Mouse (Mus musculus): ENCODE measurements around the gene Arid1b. TPM values are rescaled to one million over a fixed set of nuclear protein-coding genes. Genes with fewer than 3 reads are reported as not detected.

Gene Arid1b
- polyA plus RNA-seq, 1 experiment from 2014 or later = 12.2 TPM

- Histone ChIP-seq H3K27me3 (ENCODE audit: control insufficient read depth, insufficient read depth, low read length) (no peaks in the 10 kb centered on the region), H3K9ac (ENCODE audit: low read length) (no peak overlapping the region)
- WGBS = 86% methylated on average over 5 of the region's 5 CpGs
Observed at GRCm38 (mm10) chr17:5125856-5126806, 132.0 kb downstream of the Arid1b start.

DNA sequence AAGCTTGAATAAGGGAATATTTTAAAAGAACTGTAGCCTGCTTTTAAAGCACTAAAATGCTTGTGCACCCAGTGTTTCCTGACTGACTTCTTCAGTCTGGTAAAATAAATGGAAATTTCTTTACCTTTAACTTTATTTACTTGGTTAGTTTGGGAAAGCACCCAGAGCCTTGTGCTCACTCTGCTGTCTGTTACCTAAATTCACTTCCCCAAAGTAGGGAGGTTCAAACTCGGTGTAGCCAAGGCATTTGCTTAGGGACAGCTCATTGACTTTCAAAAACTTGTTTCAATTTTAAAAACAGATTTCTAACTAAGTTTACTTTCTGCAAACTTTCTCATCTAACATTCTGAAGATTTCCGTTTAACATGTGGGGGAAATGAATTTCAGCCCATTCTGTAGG, 135.5 kb downstream of the Arid1b start:
- Histone ChIP-seq H3K27ac (ENCODE audit: low read depth, low read length) (no peak overlapping the region), H3K9ac (ENCODE audit: low read length) (no peak overlapping the region), H3K4me1 (ENCODE audit: control insufficient read depth, insufficient read depth, low read length) (0 out of 2 replicates have a peak, but pooled peaks cover 2% of the 10 kb centered on the region), H3K27me3 (ENCODE audit: control insufficient read depth, insufficient read depth, low read length) (no peaks in the 10 kb centered on the region), H3K9me3 (ENCODE audit: control insufficient read depth, low read length) (no peaks in the 10 kb centered on the region), H3K4me2 (no peak overlapping the region), H3K4me3 (ENCODE audit: low read depth, low read length) (no peak overlapping the region), H3K36me3 (ENCODE audit: control insufficient read depth, insufficient read depth, low read length) (no peaks in the 10 kb centered on the region)
- ATAC-seq (ENCODE audit: low FRiP score) = no peak
- DNase-seq (ENCODE audit: low spot score, missing footprints) = no peak
- 86% methylated on average over 2 of the region's 2 CpGs for WGBS

More at GRCm38 (mm10) chr17:5125856-5126806, 132.0 kb downstream of the Arid1b start:
- 0 out of 2 replicates have a peak, but pooled peaks cover 2% of the 10 kb centered on the region for H3K4me1 ChIP-seq (ENCODE audit: control insufficient read depth, insufficient read depth, low read length)
- no peaks in the 10 kb centered on the region for H3K36me3 ChIP-seq (ENCODE audit: control insufficient read depth, insufficient read depth, low read length)
- no peaks in the 10 kb centered on the region for H3K9me3 ChIP-seq (ENCODE audit: control insufficient read depth, low read length)
- no peak overlapping the region for H3K4me2 ChIP-seq
- DNase-seq (ENCODE audit: low spot score, missing footprints) (no peak), ATAC-seq (ENCODE audit: low FRiP score) (no peak)
- H3K27ac ChIP-seq (ENCODE audit: low read depth, low read length) = no peak overlapping the region
- no peak overlapping the region for H3K4me3 ChIP-seq (ENCODE audit: low read depth, low read length)

GRCm38 (mm10) chr17:5130116-5130515, 136.0 kb downstream of the Arid1b start:
- Histone ChIP-seq H3K27me3 (ENCODE audit: control insufficient read depth, insufficient read depth, low read length) (no peaks in the 10 kb centered on the region), H3K4me2 (no peak overlapping the region), H3K9me3 (ENCODE audit: control insufficient read depth, low read length) (no peaks in the 10 kb centered on the region), H3K36me3 (ENCODE audit: control insufficient read depth, insufficient read depth, low read length) (no peaks in the 10 kb centered on the region), H3K9ac (ENCODE audit: low read length) (no peak overlapping the region), H3K27ac (ENCODE audit: low read depth, low read length) (no peak overlapping the region), H3K4me1 (ENCODE audit: control insufficient read depth, insufficient read depth, low read length) (0 out of 2 replicates have a peak, but pooled peaks cover 2% of the 10 kb centered on the region), H3K4me3 (ENCODE audit: low read depth, low read length) (no peak overlapping the region)
- 84% methylated on average over 4 of the region's 4 CpGs for WGBS
- ATAC-seq (ENCODE audit: low FRiP score) (no peak), DNase-seq (ENCODE audit: low spot score, missing footprints) (no peak)

GRCm38 (mm10) chr17:5131706-5132105, 137.6 kb downstream of the Arid1b start:
- DNase-seq (ENCODE audit: low spot score, missing footprints) (no peak), ATAC-seq (ENCODE audit: low FRiP score) (no peak)
- WGBS = 92% methylated on average over 6 of the region's 6 CpGs
- peaks cover 3% of the 10 kb centered on the region for H3K4me1 ChIP-seq (ENCODE audit: control insufficient read depth, insufficient read depth, low read length)
- H3K4me3 ChIP-seq (ENCODE audit: low read depth, low read length) = no peak overlapping the region
- no peaks in the 10 kb centered on the region for H3K9me3 ChIP-seq (ENCODE audit: control insufficient read depth, low read length)
- no peaks in the 10 kb centered on the region for H3K36me3 ChIP-seq (ENCODE audit: control insufficient read depth, insufficient read depth, low read length)
- no peak overlapping the region for H3K9ac ChIP-seq (ENCODE audit: low read length)
- H3K27ac ChIP-seq (ENCODE audit: low read depth, low read length) = no peak overlapping the region
- no peak overlapping the region for H3K4me2 ChIP-seq
- no peaks in the 10 kb centered on the region for H3K27me3 ChIP-seq (ENCODE audit: control insufficient read depth, insufficient read depth, low read length)

DNA sequence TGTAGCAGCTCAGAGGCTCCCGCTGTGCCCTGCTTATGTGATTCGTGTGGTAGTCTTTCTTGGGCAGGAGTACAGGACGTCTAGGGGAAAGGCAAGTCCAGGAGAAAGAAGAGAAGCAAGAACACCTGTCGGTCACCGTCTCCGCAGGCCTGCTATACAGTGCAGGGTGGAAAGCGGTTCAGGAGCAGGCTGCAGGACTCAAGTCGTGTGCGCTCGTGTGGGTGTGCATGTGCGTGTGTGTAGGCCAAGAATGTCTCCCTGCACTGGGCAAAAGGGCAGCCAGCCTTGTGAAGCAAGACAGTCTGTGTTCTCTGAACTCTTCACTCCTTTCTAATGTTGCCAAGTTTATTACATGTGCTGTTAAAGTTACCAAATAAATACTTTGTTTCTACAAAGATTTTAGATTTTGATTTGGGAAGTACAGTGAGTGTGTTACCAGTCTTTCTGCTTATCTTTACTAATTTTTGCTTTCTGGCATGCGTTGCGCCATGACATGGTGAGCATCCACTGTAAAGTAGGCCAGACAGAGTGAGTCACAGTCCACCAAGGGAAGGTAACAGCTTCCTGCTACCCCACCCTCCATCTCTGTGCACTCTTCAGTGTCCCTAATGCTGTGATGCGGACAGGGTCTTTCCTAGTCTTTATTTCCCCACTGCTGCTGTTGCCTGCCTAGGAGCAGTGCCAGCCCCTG, 138.3 kb downstream of the Arid1b start:
- Histone ChIP-seq H3K27me3 (ENCODE audit: control insufficient read depth, insufficient read depth, low read length) (no peaks in the 10 kb centered on the region), H3K27ac (ENCODE audit: low read depth, low read length) (no peak overlapping the region)
- no peak for ATAC-seq (ENCODE audit: low FRiP score)

GRCm38 (mm10) chr17:5132987-5133355, 138.8 kb downstream of the Arid1b start:
- Histone ChIP-seq H3K4me1 (ENCODE audit: control insufficient read depth, insufficient read depth, low read length) (peaks cover 8% of the 10 kb centered on the region), H3K9me3 (ENCODE audit: control insufficient read depth, low read length) (no peaks in the 10 kb centered on the region), H3K4me3 (ENCODE audit: low read depth, low read length) (no peak overlapping the region), H3K27ac (ENCODE audit: low read depth, low read length) (no peak overlapping the region), H3K36me3 (ENCODE audit: control insufficient read depth, insufficient read depth, low read length) (no peaks in the 10 kb centered on the region), H3K27me3 (ENCODE audit: control insufficient read depth, insufficient read depth, low read length) (no peaks in the 10 kb centered on the region), H3K9ac (ENCODE audit: low read length) (no peak overlapping the region), H3K4me2 (no peak overlapping the region)
- ATAC-seq (ENCODE audit: low FRiP score) (no peak), DNase-seq (ENCODE audit: low spot score, missing footprints) (no peak)
- WGBS = 83% methylated on average over 7 of the region's 7 CpGs

More for the DNA sequence above, 138.3 kb downstream of the Arid1b start:
- DNase-seq (ENCODE audit: low spot score, missing footprints) = no peak
- 92% methylated on average over 14 of the region's 14 CpGs for WGBS
- Histone ChIP-seq H3K4me2 (no peak overlapping the region), H3K36me3 (ENCODE audit: control insufficient read depth, insufficient read depth, low read length) (no peaks in the 10 kb centered on the region), H3K4me3 (ENCODE audit: low read depth, low read length) (no peak overlapping the region), H3K9me3 (ENCODE audit: control insufficient read depth, low read length) (no peaks in the 10 kb centered on the region), H3K4me1 (ENCODE audit: control insufficient read depth, insufficient read depth, low read length) (peaks cover 5% of the 10 kb centered on the region), H3K9ac (ENCODE audit: low read length) (no peak overlapping the region)

GRCm38 (mm10) chr17:5133831-5134230, 139.7 kb downstream of the Arid1b start:
- Histone ChIP-seq H3K4me3 (ENCODE audit: low read depth, low read length) (no peak overlapping the region), H3K4me2 (no peak overlapping the region), H3K9me3 (ENCODE audit: control insufficient read depth, low read length) (no peaks in the 10 kb centered on the region), H3K36me3 (ENCODE audit: control insufficient read depth, insufficient read depth, low read length) (no peaks in the 10 kb centered on the region), H3K9ac (ENCODE audit: low read length) (no peak overlapping the region), H3K27ac (ENCODE audit: low read depth, low read length) (no peak overlapping the region), H3K4me1 (ENCODE audit: control insufficient read depth, insufficient read depth, low read length) (peaks cover 16% of the 10 kb centered on the region), H3K27me3 (ENCODE audit: control insufficient read depth, insufficient read depth, low read length) (no peaks in the 10 kb centered on the region)
- no peak for DNase-seq (ENCODE audit: low spot score, missing footprints)
- WGBS = 84% methylated on average over 8 of the region's 8 CpGs
- ATAC-seq (ENCODE audit: low FRiP score) = no peak

DNA sequence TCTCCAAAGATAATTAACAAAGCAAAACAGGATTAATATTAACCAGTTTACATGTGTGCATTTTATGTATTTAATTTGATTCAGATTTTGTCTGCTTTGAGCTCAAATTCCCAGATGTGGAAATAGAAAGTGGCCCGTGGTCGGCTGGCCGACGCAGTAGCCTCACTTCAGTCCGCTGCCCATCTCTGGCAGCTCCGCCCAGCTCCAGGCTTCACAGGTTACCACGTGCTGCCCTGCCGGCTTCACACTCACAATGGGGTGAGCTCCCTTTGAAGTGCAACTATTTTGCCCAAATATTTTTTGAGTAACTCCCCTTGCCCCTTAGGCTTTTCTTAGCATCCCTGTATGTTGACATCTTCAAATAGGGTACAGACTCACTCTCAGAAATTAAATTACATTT, 140.1 kb downstream of the Arid1b start:
- H3K4me3 ChIP-seq (ENCODE audit: low read depth, low read length) = no peak overlapping the region
- no peaks in the 10 kb centered on the region for H3K36me3 ChIP-seq (ENCODE audit: control insufficient read depth, insufficient read depth, low read length)
- WGBS = 69% methylated on average over 8 of the region's 8 CpGs
- no peak overlapping the region for H3K27ac ChIP-seq (ENCODE audit: low read depth, low read length)
- H3K9me3 ChIP-seq (ENCODE audit: control insufficient read depth, low read length) = no peaks in the 10 kb centered on the region
- DNase-seq (ENCODE audit: low spot score, missing footprints) (no peak), ATAC-seq (ENCODE audit: low FRiP score) (no peak)
- peaks cover 20% of the 10 kb centered on the region for H3K4me1 ChIP-seq (ENCODE audit: control insufficient read depth, insufficient read depth, low read length)
- no peak overlapping the region for H3K4me2 ChIP-seq
- H3K27me3 ChIP-seq (ENCODE audit: control insufficient read depth, insufficient read depth, low read length) = no peaks in the 10 kb centered on the region
- H3K9ac ChIP-seq (ENCODE audit: low read length) = no peak overlapping the region

DNA sequence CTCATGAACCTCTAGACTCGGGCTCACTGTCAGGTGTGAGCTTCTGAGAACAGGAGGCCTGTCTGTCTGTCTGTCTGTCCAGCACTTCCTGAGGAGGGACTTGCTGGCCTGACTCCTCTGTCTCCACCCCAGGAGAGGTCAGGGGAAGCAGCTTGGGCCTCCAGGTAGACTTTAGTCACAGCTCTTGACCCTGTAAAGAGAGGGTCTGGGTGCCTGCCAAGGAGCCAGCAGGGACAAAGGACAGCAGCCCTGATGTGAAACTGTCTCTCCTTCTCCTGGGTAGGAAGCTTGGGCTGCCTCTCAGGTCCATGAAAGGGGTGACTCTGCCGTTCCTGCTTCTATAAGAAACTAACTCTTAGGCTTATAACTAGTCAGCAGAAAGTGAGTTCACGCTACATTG, 143.8 kb downstream of the Arid1b start:
- DNase-seq (ENCODE audit: low spot score, missing footprints) (no peak), ATAC-seq (ENCODE audit: low FRiP score) (no peak)
- no peaks in the 10 kb centered on the region for H3K27me3 ChIP-seq (ENCODE audit: control insufficient read depth, insufficient read depth, low read length)
- WGBS = 75% methylated on average over 3 of the region's 3 CpGs
- no peak overlapping the region for H3K4me2 ChIP-seq
- peak overlapping the region; percentile 20; the same call in 1 of the 2 replicates for H3K27ac ChIP-seq (ENCODE audit: low read depth, low read length)
- no peaks in the 10 kb centered on the region for H3K36me3 ChIP-seq (ENCODE audit: control insufficient read depth, insufficient read depth, low read length)
- H3K4me3 ChIP-seq (ENCODE audit: low read depth, low read length) = no peak overlapping the region
- H3K4me1 ChIP-seq (ENCODE audit: control insufficient read depth, insufficient read depth, low read length) = peaks cover 25% of the 10 kb centered on the region
- no peak overlapping the region for H3K9ac ChIP-seq (ENCODE audit: low read length)
- no peaks in the 10 kb centered on the region for H3K9me3 ChIP-seq (ENCODE audit: control insufficient read depth, low read length)
